Mouse (Mus musculus): Measurements from ENCODE around the gene Kcnc1. TPM values are rescaled to one million over a fixed set of nuclear protein-coding genes. Genes with fewer than 3 reads are reported as not detected.

The Kcnc1 gene
- polyA plus RNA-seq, 1 experiment from 2014 or later = 1.7 TPM

- Histone ChIP-seq H3K36me3 (ENCODE audit: control insufficient read depth, insufficient read depth, low read length) (no peaks in the 10 kb centered on the region), H3K4me1 (replicated peaks; ENCODE audit: control insufficient read depth, insufficient read depth, low read length) (no peaks in the 10 kb centered on the region), H3K9ac (ENCODE audit: low read depth, low read length) (no peak overlapping the region), H3K27me3 (ENCODE audit: control insufficient read depth, insufficient read depth, low read length) (no peaks in the 10 kb centered on the region), H3K27ac (ENCODE audit: low read depth, low read length) (no peak overlapping the region), H3K9me3 (ENCODE audit: control insufficient read depth, low read length) (no peaks in the 10 kb centered on the region), H3K4me3 (ENCODE audit: low read depth, low read length) (no peak overlapping the region), H3K4me2 (replicated peaks; ENCODE audit: low read depth, low read length) (no peak overlapping the region)
- ATAC-seq (ENCODE audit: low FRiP score) (no peak), DNase-seq (ENCODE audit: low spot score) (no peak)
- WGBS = 41% methylated on average over 12 of the region's 12 CpGs
These were observed 13.0 kb downstream of the Kcnc1 start for GRCm38 (mm10) chr7:46409204-46409789.

DNA sequence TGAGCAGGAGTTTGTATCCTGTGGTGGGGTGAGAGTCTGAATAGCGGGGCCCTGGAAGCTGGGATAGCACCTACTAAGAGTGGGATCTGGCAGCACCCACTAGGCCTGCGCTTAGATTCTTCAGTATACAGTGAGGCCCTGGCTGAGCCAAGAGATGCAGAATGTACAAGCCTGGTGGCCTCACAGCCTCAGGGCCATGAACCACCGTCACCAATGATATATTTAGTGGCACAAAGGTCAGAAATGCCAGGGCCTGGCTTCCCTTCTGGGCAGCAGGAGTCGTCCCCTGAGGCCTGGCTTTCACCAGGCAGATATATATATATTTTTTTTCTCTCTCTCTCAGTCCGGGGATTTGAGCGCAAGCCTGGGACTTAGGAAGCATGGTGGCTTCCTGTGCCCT, 14.4 kb downstream of the Kcnc1 start:
- Histone ChIP-seq H3K27me3 (ENCODE audit: control insufficient read depth, insufficient read depth, low read length) (no peaks in the 10 kb centered on the region), H3K4me3 (ENCODE audit: low read depth, low read length) (no peak overlapping the region), H3K4me2 (replicated peaks; ENCODE audit: low read depth, low read length) (no peak overlapping the region), H3K9me3 (ENCODE audit: control insufficient read depth, low read length) (no peaks in the 10 kb centered on the region), H3K36me3 (ENCODE audit: control insufficient read depth, insufficient read depth, low read length) (no peaks in the 10 kb centered on the region), H3K4me1 (replicated peaks; ENCODE audit: control insufficient read depth, insufficient read depth, low read length) (no peaks in the 10 kb centered on the region), H3K27ac (ENCODE audit: low read depth, low read length) (no peak overlapping the region), H3K9ac (ENCODE audit: low read depth, low read length) (no peak overlapping the region)
- ATAC-seq (ENCODE audit: low FRiP score) (no peak), DNase-seq (ENCODE audit: low spot score) (no peak)
- WGBS = 84% methylated on average over 6 of the region's 6 CpGs

DNA sequence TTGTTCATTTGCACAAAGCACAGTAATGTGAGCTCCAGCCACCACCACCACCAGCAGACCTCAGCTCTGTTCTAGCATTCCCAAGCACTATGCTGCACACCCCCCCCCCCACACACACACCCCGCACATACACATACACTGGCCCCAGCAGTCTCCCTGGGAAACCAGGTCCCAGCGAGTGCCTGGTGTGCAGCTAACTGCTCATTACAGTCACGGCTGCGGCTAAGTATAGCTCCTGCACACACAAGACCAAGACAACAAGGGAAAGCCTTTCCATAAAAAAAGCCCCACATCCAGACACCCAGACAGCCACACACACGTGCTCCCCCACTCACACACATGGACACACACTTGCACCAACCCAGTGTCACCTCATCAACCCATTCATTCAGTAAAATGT, 16.5 kb downstream of the Kcnc1 start:
- H3K27me3 ChIP-seq (ENCODE audit: control insufficient read depth, insufficient read depth, low read length) = no peaks in the 10 kb centered on the region
- WGBS = 82% methylated on average over 5 of the region's 5 CpGs
- ATAC-seq (ENCODE audit: low FRiP score) (no peak), DNase-seq (ENCODE audit: low spot score) (no peak)
- H3K9ac ChIP-seq (ENCODE audit: low read depth, low read length) = no peak overlapping the region
- no peak overlapping the region for H3K4me3 ChIP-seq (ENCODE audit: low read depth, low read length)
- no peaks in the 10 kb centered on the region for H3K36me3 ChIP-seq (ENCODE audit: control insufficient read depth, insufficient read depth, low read length)
- H3K9me3 ChIP-seq (ENCODE audit: control insufficient read depth, low read length) = no peaks in the 10 kb centered on the region
- H3K4me1 ChIP-seq (replicated peaks; ENCODE audit: control insufficient read depth, insufficient read depth, low read length) = no peaks in the 10 kb centered on the region
- H3K4me2 ChIP-seq (replicated peaks; ENCODE audit: low read depth, low read length) = no peak overlapping the region
- H3K27ac ChIP-seq (ENCODE audit: low read depth, low read length) = no peak overlapping the region

DNA sequence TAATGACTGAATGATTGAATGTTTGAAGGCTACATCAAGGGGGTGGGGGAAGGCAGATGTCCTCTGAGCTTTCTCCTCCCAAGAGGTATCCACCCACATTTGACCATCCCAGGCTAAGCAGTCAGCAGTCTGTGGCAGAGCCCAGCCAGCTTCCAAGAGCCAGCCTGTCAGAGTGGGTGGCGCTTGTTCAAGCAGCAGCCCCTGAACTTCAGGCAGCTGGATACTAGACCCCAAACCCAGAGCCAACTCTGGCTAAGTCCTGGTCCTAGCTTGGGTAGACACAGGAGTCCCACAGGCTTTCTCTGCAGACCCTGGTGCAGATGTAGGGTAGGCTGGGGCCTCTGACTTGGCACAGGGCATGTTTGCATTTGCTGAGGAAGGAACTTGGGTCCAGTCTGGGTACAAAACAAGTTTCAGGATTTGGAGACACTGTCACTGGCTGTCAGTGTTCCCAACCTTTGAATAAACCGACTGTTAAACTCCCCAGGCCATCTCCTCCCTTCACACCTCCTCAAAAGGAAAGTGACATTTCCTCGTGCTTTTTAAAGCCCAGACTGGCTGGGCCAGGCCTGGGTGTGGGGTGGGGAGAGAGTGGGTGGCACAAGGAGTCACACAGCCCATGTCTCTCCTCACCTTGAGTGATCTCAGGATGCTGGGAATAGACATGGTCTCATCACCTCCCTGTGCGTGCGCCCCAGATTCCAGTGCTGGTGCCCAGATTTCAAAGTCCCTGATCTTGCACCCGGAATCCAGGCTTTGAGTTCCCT, 17.8 kb downstream of the Kcnc1 start:
- Histone ChIP-seq H3K4me1 (replicated peaks; ENCODE audit: control insufficient read depth, insufficient read depth, low read length) (no peaks in the 10 kb centered on the region), H3K36me3 (ENCODE audit: control insufficient read depth, insufficient read depth, low read length) (no peaks in the 10 kb centered on the region), H3K9ac (ENCODE audit: low read depth, low read length) (no peak overlapping the region), H3K4me2 (replicated peaks; ENCODE audit: low read depth, low read length) (no peak overlapping the region), H3K4me3 (ENCODE audit: low read depth, low read length) (no peak overlapping the region), H3K27me3 (ENCODE audit: control insufficient read depth, insufficient read depth, low read length) (no peaks in the 10 kb centered on the region), H3K9me3 (ENCODE audit: control insufficient read depth, low read length) (no peaks in the 10 kb centered on the region), H3K27ac (ENCODE audit: low read depth, low read length) (no peak overlapping the region)
- 79% methylated on average over 6 of the region's 6 CpGs for WGBS
- DNase-seq (ENCODE audit: low spot score) (no peak), ATAC-seq (ENCODE audit: low FRiP score) (no peak)

GRCm38 (mm10) chr7:46415818-46416425, 19.6 kb downstream of the Kcnc1 start:
- H3K4me2 ChIP-seq (replicated peaks; ENCODE audit: low read depth, low read length) = no peak overlapping the region
- H3K4me1 ChIP-seq (replicated peaks; ENCODE audit: control insufficient read depth, insufficient read depth, low read length) = no peaks in the 10 kb centered on the region
- no peak overlapping the region for H3K9ac ChIP-seq (ENCODE audit: low read depth, low read length)
- ATAC-seq (ENCODE audit: low FRiP score) (no peak), DNase-seq (ENCODE audit: low spot score) (no peak)
- 80% methylated on average over 14 of the region's 14 CpGs for WGBS
- no peak overlapping the region for H3K4me3 ChIP-seq (ENCODE audit: low read depth, low read length)
- no peaks in the 10 kb centered on the region for H3K27me3 ChIP-seq (ENCODE audit: control insufficient read depth, insufficient read depth, low read length)
- H3K9me3 ChIP-seq (ENCODE audit: control insufficient read depth, low read length) = no peaks in the 10 kb centered on the region
- no peaks in the 10 kb centered on the region for H3K36me3 ChIP-seq (ENCODE audit: control insufficient read depth, insufficient read depth, low read length)
- H3K27ac ChIP-seq (ENCODE audit: low read depth, low read length) = no peak overlapping the region

GRCm38 (mm10) chr7:46417467-46417866, 21.2 kb downstream of the Kcnc1 start:
- DNase-seq (ENCODE audit: low spot score) (no peak), ATAC-seq (ENCODE audit: low FRiP score) (no peak)
- Histone ChIP-seq H3K9me3 (ENCODE audit: control insufficient read depth, low read length) (no peaks in the 10 kb centered on the region), H3K4me2 (replicated peaks; ENCODE audit: low read depth, low read length) (no peak overlapping the region), H3K36me3 (ENCODE audit: control insufficient read depth, insufficient read depth, low read length) (no peaks in the 10 kb centered on the region), H3K4me1 (replicated peaks; ENCODE audit: control insufficient read depth, insufficient read depth, low read length) (peaks cover 5% of the 10 kb centered on the region; the same call in 1 of the 2 replicates), H3K4me3 (ENCODE audit: low read depth, low read length) (no peak overlapping the region), H3K27me3 (ENCODE audit: control insufficient read depth, insufficient read depth, low read length) (no peaks in the 10 kb centered on the region), H3K9ac (ENCODE audit: low read depth, low read length) (no peak overlapping the region), H3K27ac (ENCODE audit: low read depth, low read length) (no peak overlapping the region)
- WGBS = 80% methylated on average over 7 of the region's 7 CpGs

GRCm38 (mm10) chr7:46418102-46418622, 21.9 kb downstream of the Kcnc1 start:
- DNase-seq (ENCODE audit: low spot score) (peak; percentile 18), ATAC-seq (ENCODE audit: low FRiP score) (peak; percentile 49; the same call in 1 of the 2 replicates)
- H3K27ac ChIP-seq (ENCODE audit: low read depth, low read length) = no peak overlapping the region
- H3K4me1 ChIP-seq (replicated peaks; ENCODE audit: control insufficient read depth, insufficient read depth, low read length) = peaks cover 5% of the 10 kb centered on the region; the same call in 1 of the 2 replicates
- 65% methylated on average over 16 of the region's 16 CpGs for WGBS
- H3K9ac ChIP-seq (ENCODE audit: low read depth, low read length) = no peak overlapping the region
- H3K27me3 ChIP-seq (ENCODE audit: control insufficient read depth, insufficient read depth, low read length) = no peaks in the 10 kb centered on the region
- no peaks in the 10 kb centered on the region for H3K9me3 ChIP-seq (ENCODE audit: control insufficient read depth, low read length)
- no peaks in the 10 kb centered on the region for H3K36me3 ChIP-seq (ENCODE audit: control insufficient read depth, insufficient read depth, low read length)
- no peak overlapping the region for H3K4me2 ChIP-seq (replicated peaks; ENCODE audit: low read depth, low read length)
- no peak overlapping the region for H3K4me3 ChIP-seq (ENCODE audit: low read depth, low read length)

DNA sequence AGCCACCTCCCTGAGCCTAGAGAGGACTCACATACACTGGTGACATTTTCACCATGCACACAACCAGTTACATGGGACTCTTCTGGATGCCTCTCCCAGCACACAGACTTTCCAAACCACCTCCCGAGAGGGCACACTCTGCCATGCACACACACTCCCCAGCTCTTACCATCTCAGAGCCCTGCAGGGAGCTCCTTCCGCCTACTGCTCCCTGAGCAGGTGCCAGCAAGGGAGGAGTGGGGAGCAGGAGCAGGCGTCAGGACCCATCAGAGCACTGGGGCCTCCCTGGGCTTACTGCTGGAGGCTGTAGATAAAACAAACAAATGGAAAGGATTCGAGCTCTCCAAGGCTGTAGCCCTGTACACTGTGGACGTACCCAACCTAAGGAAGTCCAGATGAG, 25.2 kb downstream of the Kcnc1 start:
- Histone ChIP-seq H3K36me3 (ENCODE audit: control insufficient read depth, insufficient read depth, low read length) (no peaks in the 10 kb centered on the region), H3K27me3 (ENCODE audit: control insufficient read depth, insufficient read depth, low read length) (no peaks in the 10 kb centered on the region), H3K4me1 (replicated peaks; ENCODE audit: control insufficient read depth, insufficient read depth, low read length) (peaks cover 5% of the 10 kb centered on the region; the same call in 1 of the 2 replicates), H3K27ac (ENCODE audit: low read depth, low read length) (0 out of 2 replicates have a peak overlapping the region, but pooled peaks have one; percentile 42), H3K4me3 (ENCODE audit: low read depth, low read length) (no peak overlapping the region), H3K9ac (ENCODE audit: low read depth, low read length) (no peak overlapping the region), H3K9me3 (ENCODE audit: control insufficient read depth, low read length) (no peaks in the 10 kb centered on the region), H3K4me2 (replicated peaks; ENCODE audit: low read depth, low read length) (no peak overlapping the region)
- 55% methylated on average over 5 of the region's 5 CpGs for WGBS
- no peak for DNase-seq (ENCODE audit: low spot score)
- ATAC-seq (ENCODE audit: low FRiP score) = no peak
